Mouse (Mus musculus) lung, adult 2 months (tissue): ENCODE measurements at regions not wholly inside any gene's neighbourhood (a gene's known extent, or its start where the extent isn't known, plus 50 kb on each side); places are given as distances from the start of the nearest gene placed in this dataset.

Source experiments
- CTCF ChIP-seq: fragments of 200-500 bp; IDR thresholded peaks from 2 replicates; pipeline ENCODE4 v1.5.1; 2011; ENCODE audit warnings: mild to moderate bottlenecking, low read length, control low read depth; ENCODE audit not compliant: insufficient read depth
- POLR2A ChIP-seq: fragments of 200-500 bp; IDR thresholded peaks from 2 replicates; pipeline ENCODE4 v1.6.1; 2011; ENCODE audit warnings: low read depth, mild to moderate bottlenecking, control low read depth, low read length, borderline replicate concordance; ENCODE audit errors: extremely low read depth

- TF ChIP-seq CTCF = no peak
- TF ChIP-seq POLR2A = no peak
These were observed 205.2 kb upstream of the Fam92a start for GRCm38 (mm10) chr4:12376797-12377570.
